Mouse (Mus musculus) hindbrain, embryonic 16.5 days (tissue): ENCODE results near the gene Adamtsl5. TPM values are rescaled to one million over a fixed set of nuclear protein-coding genes. Genes with fewer than 3 reads are reported as not detected.

Source experiments
- ATAC-seq: fragments of 200-750 bp; cut with Nextera tagmentation; 2 replicates; pipeline ENCODE4 v1.8.0; 2017; ENCODE audit warnings: moderate TSS enrichment, moderate library complexity
- H3K27ac ChIP-seq: fragments of 300-500 bp; sonication (generic); 2 replicates; pipeline ENCODE4 v1.5.1; 2014; ENCODE audit warnings: low read depth, mild to moderate bottlenecking, control low read depth, low read length, moderate library complexity
- H3K27me3 ChIP-seq: fragments of 300-500 bp; sonication (generic); replicated peaks from 2 replicates; pipeline ENCODE4 v1.6.1; 2014; ENCODE audit warnings: low read length; ENCODE audit not compliant: control insufficient read depth, insufficient read depth
- H3K36me3 ChIP-seq: fragments of 300-500 bp; sonication (generic); 2 replicates; pipeline ENCODE4 v1.6.1; 2014; ENCODE audit warnings: mild to moderate bottlenecking, low read length, moderate library complexity, mixed read lengths; ENCODE audit not compliant: control insufficient read depth, insufficient read depth
- H3K4me1 ChIP-seq: fragments of 300-500 bp; sonication (generic); 2 replicates; pipeline ENCODE4 v1.6.1; 2014; ENCODE audit warnings: low read depth, low read length; ENCODE audit not compliant: control insufficient read depth, insufficient read depth
- H3K4me2 ChIP-seq: fragments of 300-500 bp; sonication (generic); 2 replicates; pipeline ENCODE4 v1.6.1; 2014; ENCODE audit warnings: mild to moderate bottlenecking, low read length, control low read depth, moderate library complexity
- H3K4me3 ChIP-seq: fragments of 300-500 bp; sonication (generic); 2 replicates; pipeline ENCODE4 v1.5.1; 2014; ENCODE audit warnings: mild to moderate bottlenecking, low read length, control low read depth, moderate library complexity
- H3K9ac ChIP-seq: fragments of 300-500 bp; sonication (generic); 2 replicates; pipeline ENCODE4 v1.6.1; 2014; ENCODE audit warnings: low read depth, mild to moderate bottlenecking, control low read depth, low read length, moderate library complexity
- H3K9me3 ChIP-seq: fragments of 300-500 bp; sonication (generic); 2 replicates; pipeline ENCODE4 v1.6.1; 2014; ENCODE audit warnings: mild to moderate bottlenecking, low read length, moderate library complexity; ENCODE audit not compliant: control insufficient read depth
- WGBS: fragments of 180-500 bp; shearing (Covaris S2); extraction: QIAGEN DNeasy Blood & Tissue Kit; methylation state at CpG from one replicate; pipeline ENCODE4 v1.1.7; 2014; 5-methylcytosine and 5-hydroxymethylcytosine counted together
- polyA plus RNA-seq: library from polyadenylated mRNA; unstranded; fragments of >200 nt; fragmentation: Nextera tagmentation; extraction: Ambion mirVana; gene quantifications from 2 replicates; pipeline ENCODE4 v1.2.1, GENCODE M21; 2015

The Adamtsl5 gene
- polyA plus RNA-seq, 1 experiment from 2014 or later: 1.1 TPM

GRCm38 (mm10) chr10:80304458-80304857 lies 43.8 kb downstream of the Adamtsl5 start:
- Histone ChIP-seq H3K27ac (no peak overlapping the region), H3K9me3 (no peaks in the 10 kb centered on the region), H3K9ac (peak overlapping the region; percentile 45; the same call in 1 of the 2 replicates), H3K4me3 (no peak overlapping the region), H3K36me3 (peaks cover 48% of the 10 kb centered on the region), H3K4me2 (peak overlapping the region; percentile 31), H3K27me3 (no peaks in the 10 kb centered on the region), H3K4me1 (peaks cover 36% of the 10 kb centered on the region)
- no peak for ATAC-seq
- 43% methylated on average over 12 of the region's 12 CpGs for WGBS

GRCm38 (mm10) chr10:80302471-80302881 lies 45.7 kb downstream of the Adamtsl5 start:
- H3K36me3 ChIP-seq: peaks cover 28% of the 10 kb centered on the region

GRCm38 (mm10) chr10:80302082-80302355 lies 46.2 kb downstream of the Adamtsl5 start:
- Histone ChIP-seq H3K36me3 (peaks cover 24% of the 10 kb centered on the region), H3K27me3 (no peaks in the 10 kb centered on the region), H3K4me3 (peak overlapping the region; percentile 63), H3K27ac (peak overlapping the region; percentile 98), H3K4me2 (peak overlapping the region; percentile 81), H3K9ac (peak overlapping the region; percentile 94), H3K4me1 (peaks cover 53% of the 10 kb centered on the region), H3K9me3 (no peaks in the 10 kb centered on the region)
- no peak for ATAC-seq
- 46% methylated on average over 5 of the region's 5 CpGs for WGBS

More at GRCm38 (mm10) chr10:80302471-80302881, 45.7 kb downstream of the Adamtsl5 start:
- Histone ChIP-seq H3K4me2 (peak overlapping the region; percentile 81), H3K9me3 (no peaks in the 10 kb centered on the region), H3K27me3 (no peaks in the 10 kb centered on the region), H3K27ac (peak overlapping the region; percentile 98), H3K4me1 (peaks cover 48% of the 10 kb centered on the region), H3K4me3 (peak overlapping the region; percentile 63), H3K9ac (peak overlapping the region; percentile 94)
- peak; percentile 41 for ATAC-seq
- WGBS: 3% methylated on average over 9 of the region's 9 CpGs

DNA sequence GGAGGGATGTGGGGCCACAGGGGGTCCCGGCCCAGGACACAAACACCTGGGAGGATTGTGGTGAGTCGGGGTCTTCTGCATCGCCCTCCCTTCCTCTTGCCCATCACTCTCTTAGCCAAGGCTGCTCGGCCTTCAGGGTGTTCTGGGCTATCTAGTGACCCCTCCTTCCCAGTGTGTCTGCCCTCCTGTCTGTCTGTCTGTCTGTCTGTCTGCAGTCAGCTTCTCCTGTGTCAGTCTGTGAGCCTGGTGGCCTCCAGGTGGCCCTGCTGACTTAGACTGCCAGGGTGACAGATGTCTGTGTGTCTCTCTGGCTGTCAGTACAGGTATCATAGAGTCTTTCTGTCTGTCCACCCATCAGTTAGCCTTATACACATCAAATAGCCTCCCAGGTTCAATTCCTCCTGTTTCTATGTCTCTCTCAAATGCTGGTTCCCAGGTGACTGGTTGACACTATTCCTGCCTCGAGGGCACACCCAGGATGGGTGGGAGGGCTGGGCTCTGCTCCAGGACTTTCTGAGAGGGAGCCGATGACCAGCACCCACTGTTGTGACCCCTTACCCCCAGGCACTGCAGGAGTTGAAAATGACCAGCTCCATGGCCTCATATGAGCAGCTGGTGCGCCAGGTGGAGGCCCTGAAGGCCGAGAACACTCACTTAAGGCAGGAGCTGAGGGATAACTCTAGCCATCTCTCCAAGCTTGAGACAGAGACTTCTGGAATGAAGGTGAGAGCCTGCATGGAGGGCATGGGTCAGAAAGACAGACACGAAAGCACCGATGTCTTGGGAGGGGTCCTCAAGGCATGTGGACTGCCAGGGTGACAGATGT lies 46.7 kb downstream of the Adamtsl5 start:
- H3K4me1 ChIP-seq: peaks cover 58% of the 10 kb centered on the region
- no peaks in the 10 kb centered on the region for H3K9me3 ChIP-seq
- H3K27me3 ChIP-seq: no peaks in the 10 kb centered on the region
- H3K27ac ChIP-seq: peak overlapping the region; percentile 98
- peak overlapping the region; percentile 81 for H3K4me2 ChIP-seq
- peak overlapping the region; percentile 63 for H3K4me3 ChIP-seq
- H3K36me3 ChIP-seq: peaks cover 18% of the 10 kb centered on the region
- peak overlapping the region; percentile 94 for H3K9ac ChIP-seq
- 48% methylated on average over 10 of the region's 10 CpGs for WGBS
- no peak for ATAC-seq

DNA sequence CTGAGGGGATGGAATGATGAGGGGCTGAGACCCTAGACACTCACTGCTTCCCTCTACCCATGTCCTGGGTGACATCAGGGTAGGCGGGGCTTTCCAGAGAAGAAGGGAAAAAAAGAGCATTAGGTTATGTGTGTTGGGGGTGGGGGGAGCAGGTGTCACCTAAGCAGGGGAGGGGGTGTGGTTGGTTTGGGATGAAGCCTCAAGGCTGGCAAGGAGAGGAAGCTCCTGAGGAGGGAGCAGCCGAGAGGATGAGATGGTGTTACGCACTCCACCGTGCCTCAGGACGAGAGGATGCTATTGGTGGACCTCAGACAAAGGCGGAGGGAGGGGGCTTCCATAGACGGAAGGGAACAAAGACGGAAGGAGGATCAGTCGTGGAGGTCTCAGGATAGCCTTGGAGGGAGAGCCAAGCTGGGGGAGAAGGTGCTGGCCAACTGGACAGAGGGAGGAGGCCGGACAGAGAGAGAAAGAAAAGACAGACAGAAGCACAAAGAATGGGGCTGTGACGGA lies 47.5 kb downstream of the Adamtsl5 start:
- H3K27ac ChIP-seq: peak overlapping the region; percentile 98
- no peaks in the 10 kb centered on the region for H3K27me3 ChIP-seq
- 11% methylated on average over 11 of the region's 11 CpGs for WGBS
- peak overlapping the region; percentile 94 for H3K9ac ChIP-seq
- peak overlapping the region; percentile 63 for H3K4me3 ChIP-seq
- H3K4me2 ChIP-seq: peak overlapping the region; percentile 81
- peak; percentile 85 for ATAC-seq
- H3K9me3 ChIP-seq: no peaks in the 10 kb centered on the region
- H3K36me3 ChIP-seq: peaks cover 11% of the 10 kb centered on the region
- H3K4me1 ChIP-seq: peaks cover 61% of the 10 kb centered on the region

- Histone ChIP-seq H3K27me3 (no peaks in the 10 kb centered on the region), H3K4me3 (peak overlapping the region; percentile 63), H3K4me2 (peak overlapping the region; percentile 81), H3K4me1 (peaks cover 66% of the 10 kb centered on the region), H3K9ac (peak overlapping the region; percentile 94), H3K36me3 (peaks cover 4% of the 10 kb centered on the region; the same call in 1 of the 2 replicates), H3K9me3 (no peaks in the 10 kb centered on the region), H3K27ac (peak overlapping the region; percentile 98)
- WGBS: 28% methylated on average over 10 of the region's 10 CpGs
- ATAC-seq: no peak
Measured at GRCm38 (mm10) chr10:80299824-80300223, 48.4 kb downstream of the Adamtsl5 start.

DNA sequence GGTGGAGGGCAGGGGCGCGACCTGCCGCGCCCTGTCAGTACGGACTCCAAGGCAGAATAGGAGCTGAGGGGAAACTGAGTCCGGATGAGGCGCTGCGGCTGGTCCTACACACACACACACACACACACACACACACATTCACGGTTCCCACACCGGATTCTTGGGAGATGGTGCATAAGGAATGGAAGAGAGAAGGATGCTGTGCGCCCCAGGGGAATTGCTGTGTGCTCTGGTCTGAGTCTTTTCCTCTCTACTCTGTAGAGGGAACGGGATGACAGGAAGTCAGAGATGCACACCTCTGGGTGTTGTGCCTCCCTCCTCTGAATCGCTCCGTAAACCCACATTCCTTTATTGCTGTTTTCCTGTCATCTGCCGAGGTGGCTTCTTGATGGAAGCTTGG lies 48.9 kb downstream of the Adamtsl5 start:
- no peak for ATAC-seq
- Histone ChIP-seq H3K27ac (peak overlapping the region; percentile 98), H3K27me3 (no peaks in the 10 kb centered on the region), H3K9me3 (no peaks in the 10 kb centered on the region), H3K4me1 (peaks cover 62% of the 10 kb centered on the region), H3K36me3 (peaks cover 6% of the 10 kb centered on the region), H3K9ac (peak overlapping the region; percentile 94), H3K4me2 (peak overlapping the region; percentile 81), H3K4me3 (peak overlapping the region; percentile 63)
- 3% methylated on average over 15 of the region's 15 CpGs for WGBS

GRCm38 (mm10) chr10:80298571-80299281 lies 49.5 kb downstream of the Adamtsl5 start:
- Histone ChIP-seq H3K27ac (peak overlapping the region; percentile 98), H3K9ac (peak overlapping the region; percentile 94), H3K4me2 (peak overlapping the region; percentile 81), H3K9me3 (no peaks in the 10 kb centered on the region), H3K4me1 (peaks cover 60% of the 10 kb centered on the region), H3K4me3 (peak overlapping the region; percentile 63), H3K36me3 (peaks cover 11% of the 10 kb centered on the region), H3K27me3 (no peaks in the 10 kb centered on the region)
- peak; percentile 77 for ATAC-seq
- 2% methylated on average over 26 of the region's 26 CpGs for WGBS
